Mouse (Mus musculus) G1E (cell line): ENCODE measurements at regions not wholly inside any gene's neighbourhood (a gene's known extent, or its start where the extent isn't known, plus 50 kb on each side); places are given as distances from the start of the nearest gene placed in this dataset.

ENCODE experiments used
- ATAC-seq: 2 replicates; pipeline ENCODE4 v1.8.0; 2016; ENCODE audit warnings: mild to moderate bottlenecking; ENCODE audit not compliant: insufficient number of reproducible peaks, poor library complexity, low FRiP score, severe bottlenecking; ENCODE audit errors: extremely low read depth
- DNase-seq: peaks from one replicate; pipeline ENCODE4 v3.0.0; 2012; ENCODE audit warnings: low spot score
- H3K27me3 ChIP-seq: 2 replicates; pipeline ENCODE4 v1.6.1; 2012; ENCODE audit warnings: mild to moderate bottlenecking, low read length, inconsistent platforms; ENCODE audit not compliant: insufficient read depth
- H3K36me3 ChIP-seq: replicated peaks from 2 replicates; pipeline ENCODE3; 2012; ENCODE audit warnings: mild to moderate bottlenecking, inconsistent platforms
- H3K4me1 ChIP-seq: 2 replicates; pipeline ENCODE4 v1.6.1; 2012; ENCODE audit warnings: low read depth, low read length, inconsistent platforms, mixed read lengths; ENCODE audit not compliant: insufficient read depth
- H3K4me3 ChIP-seq: 2 replicates; pipeline ENCODE4 v1.5.1; 2012; ENCODE audit warnings: low read depth, mild to moderate bottlenecking, inconsistent platforms, low read length, moderate library complexity, mixed read lengths
- H3K9me3 ChIP-seq: replicated peaks from 2 replicates; pipeline ENCODE4 v1.6.1; 2012; ENCODE audit warnings: inconsistent platforms
- CTCF ChIP-seq: IDR thresholded peaks from 2 replicates; pipeline ENCODE4 v1.5.1; 2012; ENCODE audit warnings: low read depth, low read length, inconsistent platforms, mixed read lengths
- GATA1 ChIP-seq: IDR thresholded peaks from 2 replicates; pipeline ENCODE4 v1.6.1; 2012; ENCODE audit warnings: borderline replicate concordance, low read length, inconsistent platforms, mixed read lengths
- GATA2 ChIP-seq: IDR thresholded peaks from 2 replicates; pipeline ENCODE4 v1.6.1; 2012; ENCODE audit warnings: low read depth, low read length, inconsistent platforms, borderline replicate concordance
- POLR2AphosphoS5 ChIP-seq: IDR thresholded peaks from 2 replicates; pipeline ENCODE4 v1.6.1; 2012; ENCODE audit warnings: low read depth, low read length, inconsistent platforms; ENCODE audit not compliant: insufficient replicate concordance
- TAL1 ChIP-seq: conservative IDR thresholded peaks from 2 replicates; pipeline ENCODE4 v1.6.1; 2012; ENCODE audit warnings: low read depth, low read length, inconsistent platforms, mixed read lengths

DNA sequence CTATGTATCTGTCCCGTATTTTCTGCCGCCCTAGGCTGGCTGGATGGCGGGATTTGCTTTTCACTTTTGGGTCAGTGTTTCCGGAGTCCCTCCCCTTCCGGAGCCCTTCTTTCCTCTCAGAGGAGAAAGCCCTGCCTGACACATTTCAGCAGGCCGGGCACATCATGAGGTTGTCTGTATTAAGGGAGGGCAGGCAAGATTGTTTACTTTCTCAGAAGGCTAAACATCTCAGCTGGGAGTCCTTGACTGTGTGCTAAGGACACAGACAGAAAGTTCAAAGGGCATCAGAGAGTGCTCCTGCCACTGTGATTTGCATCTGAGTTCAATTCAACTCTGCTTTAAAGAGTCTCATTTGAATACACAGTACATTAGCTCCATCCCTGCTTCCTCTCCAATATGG lies 218.8 kb upstream of the Pard3b start:
- no peaks in the 10 kb centered on the region for H3K4me1 ChIP-seq
- no peaks in the 10 kb centered on the region for H3K27me3 ChIP-seq
- no peak for ATAC-seq
- H3K9me3 ChIP-seq, result no peaks in the 10 kb centered on the region
- no peaks in the 10 kb centered on the region for H3K36me3 ChIP-seq
- no peak for DNase-seq
- TF ChIP-seq GATA1 (no peak), TAL1 (no peak), POLR2AphosphoS5 (no peak), GATA2 (no peak), CTCF (no peak)
- H3K4me3 ChIP-seq, result no peak overlapping the region

- DNase-seq (no peak), ATAC-seq (no peak)
- no peak for TF ChIP-seq TAL1
- no peak for TF ChIP-seq GATA1
- no peak for TF ChIP-seq GATA2
- TF ChIP-seq CTCF, result no peak
- no peak for TF ChIP-seq POLR2AphosphoS5
- Histone ChIP-seq H3K4me3 (no peak overlapping the region), H3K4me1 (no peaks in the 10 kb centered on the region), H3K36me3 (no peaks in the 10 kb centered on the region), H3K9me3 (peaks cover 4% of the 10 kb centered on the region; the same call in 1 of the 2 replicates), H3K27me3 (no peaks in the 10 kb centered on the region)
Observed at GRCm38 (mm10) chr1:61423253-61423652, 215.4 kb upstream of the Pard3b start.

- Histone ChIP-seq H3K4me3 (no peak overlapping the region), H3K36me3 (no peaks in the 10 kb centered on the region), H3K27me3 (no peaks in the 10 kb centered on the region), H3K9me3 (peaks cover 6% of the 10 kb centered on the region; the same call in 1 of the 2 replicates), H3K4me1 (no peaks in the 10 kb centered on the region)
- TF ChIP-seq GATA2 (no peak), GATA1 (no peak), POLR2AphosphoS5 (no peak), TAL1 (no peak)
- DNase-seq (no peak), ATAC-seq (no peak)
Observed at GRCm38 (mm10) chr1:61428706-61429501, 209.7 kb upstream of the Pard3b start.

- Histone ChIP-seq H3K36me3 (no peaks in the 10 kb centered on the region), H3K4me1 (no peaks in the 10 kb centered on the region), H3K27me3 (no peaks in the 10 kb centered on the region), H3K9me3 (peaks cover 5% of the 10 kb centered on the region), H3K4me3 (no peak overlapping the region)
- TF ChIP-seq GATA1, result no peak
- no peak for TF ChIP-seq CTCF
- no peak for TF ChIP-seq GATA2
- TF ChIP-seq POLR2AphosphoS5, result no peak
- no peak for TF ChIP-seq TAL1
- no peak for ATAC-seq
- no peak for DNase-seq
Observed at GRCm38 (mm10) chr1:61437603-61438002, 201.0 kb upstream of the Pard3b start.

DNA sequence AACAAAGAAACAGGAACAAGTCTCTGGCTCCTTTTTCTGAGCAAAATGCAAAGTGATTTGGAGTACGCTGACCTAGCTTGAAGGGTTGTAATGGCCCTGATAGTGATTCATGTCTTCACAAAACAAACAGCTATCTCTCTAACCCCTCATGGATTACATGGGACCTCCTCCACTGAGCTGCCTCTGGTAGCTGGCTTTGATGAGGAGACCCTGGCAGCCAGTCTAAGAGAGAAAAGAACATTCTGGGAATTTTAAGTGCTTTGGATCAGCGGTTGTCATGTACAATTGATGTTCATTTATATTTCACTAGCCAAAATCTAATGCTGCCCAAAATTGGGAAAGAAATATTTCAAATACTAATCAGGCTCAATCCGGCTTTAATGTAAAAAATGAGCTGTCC lies 177.2 kb upstream of the Pard3b start:
- no peak for DNase-seq
- no peak for ATAC-seq
- Histone ChIP-seq H3K27me3 (no peaks in the 10 kb centered on the region), H3K36me3 (no peaks in the 10 kb centered on the region), H3K4me1 (no peaks in the 10 kb centered on the region), H3K4me3 (no peak overlapping the region), H3K9me3 (peaks cover 8% of the 10 kb centered on the region)
- TF ChIP-seq GATA2 (no peak), POLR2AphosphoS5 (no peak), TAL1 (no peak), CTCF (no peak), GATA1 (no peak)

- Histone ChIP-seq H3K36me3 (no peaks in the 10 kb centered on the region), H3K27me3 (no peaks in the 10 kb centered on the region), H3K9me3 (no peaks in the 10 kb centered on the region), H3K4me3 (no peak overlapping the region), H3K4me1 (no peaks in the 10 kb centered on the region)
- TF ChIP-seq TAL1 (no peak), CTCF (no peak), GATA1 (no peak), POLR2AphosphoS5 (no peak), GATA2 (no peak)
- ATAC-seq (no peak), DNase-seq (no peak)
Observed at GRCm38 (mm10) chr1:61470617-61471214, 167.9 kb upstream of the Pard3b start.
